Mouse (Mus musculus) liver, postnatal 0 days (tissue): ENCODE data around the gene Taf3. TPM values are rescaled to one million over a fixed set of nuclear protein-coding genes. Genes with fewer than 3 reads are reported as not detected.

Experiments used
- ATAC-seq: fragments of 200-750 bp; cut with Nextera tagmentation; 2 replicates; pipeline ENCODE4 v1.8.0; 2017; ENCODE audit warnings: mild to moderate bottlenecking, moderate library complexity
- DNase-seq: peaks from one replicate; pipeline ENCODE4 v3.0.0-alpha.2; 2016
- H3K27ac ChIP-seq: fragments of 300-500 bp; sonication (generic); 2 replicates; pipeline ENCODE4 v1.5.1; 2014; ENCODE audit warnings: antibody characterized with exemption, moderate library complexity, mild to moderate bottlenecking, low read depth
- H3K27me3 ChIP-seq: fragments of 300-500 bp; sonication (generic); 2 replicates; pipeline ENCODE4 v1.6.1; 2014; ENCODE audit warnings: low read length, control low read depth, mixed read lengths; ENCODE audit not compliant: insufficient read depth
- H3K36me3 ChIP-seq: fragments of 300-500 bp; sonication (generic); replicated peaks from 2 replicates; pipeline ENCODE4 v1.6.1; 2014; ENCODE audit warnings: mild to moderate bottlenecking, control low read depth, low read length, moderate library complexity, mixed read lengths; ENCODE audit not compliant: insufficient read depth
- H3K4me1 ChIP-seq: fragments of 300-500 bp; sonication (generic); 2 replicates; pipeline ENCODE4 v1.6.1; 2014; ENCODE audit warnings: antibody characterized with exemption, mild to moderate bottlenecking, control low read depth; ENCODE audit not compliant: insufficient read depth
- H3K4me2 ChIP-seq: fragments of 300-500 bp; sonication (generic); 2 replicates; pipeline ENCODE4 v1.6.1; 2014; ENCODE audit warnings: low read depth, mild to moderate bottlenecking, low read length, moderate library complexity, mixed read lengths
- H3K4me3 ChIP-seq: fragments of 300-500 bp; sonication (generic); 2 replicates; pipeline ENCODE4 v1.5.1; 2014; ENCODE audit warnings: low read depth, low read length
- H3K9ac ChIP-seq: fragments of 300-500 bp; sonication (generic); replicated peaks from 2 replicates; pipeline ENCODE4 v1.6.1; 2014; ENCODE audit warnings: mild to moderate bottlenecking, moderate library complexity
- H3K9me3 ChIP-seq: fragments of 300-500 bp; sonication (generic); 2 replicates; pipeline ENCODE4 v1.6.1; 2016; ENCODE audit warnings: mild to moderate bottlenecking, control low read depth, low read length, mixed read lengths
- CTCF ChIP-seq: sonication (generic); IDR thresholded peaks from 2 replicates; pipeline ENCODE4 v1.5.1; 2016; ENCODE audit warnings: antibody characterized with exemption, low read depth
- EP300 ChIP-seq: IDR thresholded peaks from 2 replicates; pipeline ENCODE4 v1.6.1; 2016; ENCODE audit warnings: antibody characterized with exemption, low read depth, mild to moderate bottlenecking
- WGBS: fragments of 180-500 bp; shearing (Covaris S2); extraction: QIAGEN DNeasy Blood & Tissue Kit; methylation state at CpG from one replicate; pipeline ENCODE4 v1.1.7; 2014; ENCODE audit not compliant: insufficient replicate concordance; 5-methylcytosine and 5-hydroxymethylcytosine counted together
- polyA plus RNA-seq: library from polyadenylated mRNA; unstranded; fragments of >200 nt; fragmentation: Nextera tagmentation; extraction: Ambion mirVana; gene quantifications from 2 replicates; pipeline ENCODE4 v1.2.1, GENCODE M21; 2015

Taf3 gene
- polyA plus RNA-seq, 1 experiment from 2014 or later: 5.7 TPM

GRCm38 (mm10) chr2:10029755-10030154 lies 18.6 kb downstream of the Taf3 start:
- 80% methylated on average over 7 of the region's 7 CpGs for WGBS
- Histone ChIP-seq H3K36me3 (no peaks in the 10 kb centered on the region), H3K27me3 (no peaks in the 10 kb centered on the region), H3K9me3 (no peaks in the 10 kb centered on the region), H3K4me3 (no peak overlapping the region), H3K27ac (no peak overlapping the region), H3K4me2 (no peak overlapping the region), H3K9ac (no peak overlapping the region), H3K4me1 (0 out of 2 replicates have a peak, but pooled peaks cover 3% of the 10 kb centered on the region)
- DNase-seq (no peak), ATAC-seq (no peak)
- TF ChIP-seq EP300 (no peak), CTCF (no peak)

GRCm38 (mm10) chr2:10024264-10024663 lies 24.1 kb downstream of the Taf3 start:
- H3K4me1 ChIP-seq: no peaks in the 10 kb centered on the region
- no peak for ATAC-seq
- WGBS: 72% methylated on average over 6 of the region's 6 CpGs
- H3K9me3 ChIP-seq: no peaks in the 10 kb centered on the region
- H3K27ac ChIP-seq: no peak overlapping the region
- H3K4me2 ChIP-seq: no peak overlapping the region
- no peaks in the 10 kb centered on the region for H3K36me3 ChIP-seq
- H3K9ac ChIP-seq: no peak overlapping the region
- no peak for TF ChIP-seq EP300
- TF ChIP-seq CTCF: no peak
- DNase-seq: no peak
- no peaks in the 10 kb centered on the region for H3K27me3 ChIP-seq
- no peak overlapping the region for H3K4me3 ChIP-seq

- Histone ChIP-seq H3K36me3 (no peaks in the 10 kb centered on the region), H3K27ac (no peak overlapping the region), H3K9ac (no peak overlapping the region), H3K4me2 (no peak overlapping the region), H3K27me3 (no peaks in the 10 kb centered on the region), H3K9me3 (no peaks in the 10 kb centered on the region), H3K4me3 (no peak overlapping the region), H3K4me1 (no peaks in the 10 kb centered on the region)
- DNase-seq (no peak), ATAC-seq (no peak)
- TF ChIP-seq CTCF (no peak), EP300 (no peak)
- 85% methylated on average over 11 of the region's 11 CpGs for WGBS
Observed at GRCm38 (mm10) chr2:10021296-10021695, 27.1 kb downstream of the Taf3 start.

- no peak overlapping the region for H3K4me2 ChIP-seq
- no peak overlapping the region for H3K4me3 ChIP-seq
- no peaks in the 10 kb centered on the region for H3K9me3 ChIP-seq
- no peaks in the 10 kb centered on the region for H3K36me3 ChIP-seq
- H3K4me1 ChIP-seq: no peaks in the 10 kb centered on the region
- TF ChIP-seq EP300 (no peak), CTCF (no peak)
- ATAC-seq: no peak
- no peak for DNase-seq
- 65% methylated on average over 10 of the region's 10 CpGs for WGBS
- H3K27me3 ChIP-seq: no peaks in the 10 kb centered on the region
- H3K27ac ChIP-seq: no peak overlapping the region
- no peak overlapping the region for H3K9ac ChIP-seq
Observed at GRCm38 (mm10) chr2:10014951-10015635, 33.3 kb downstream of the Taf3 start.

- Histone ChIP-seq H3K27me3 (no peaks in the 10 kb centered on the region), H3K9ac (no peak overlapping the region), H3K4me3 (no peak overlapping the region), H3K4me1 (no peaks in the 10 kb centered on the region), H3K27ac (no peak overlapping the region), H3K4me2 (no peak overlapping the region), H3K36me3 (no peaks in the 10 kb centered on the region), H3K9me3 (no peaks in the 10 kb centered on the region)
- no peak for DNase-seq
- no peak for TF ChIP-seq EP300
- TF ChIP-seq CTCF: peak; percentile 92
- no peak for ATAC-seq
- 43% methylated on average over 7 of the region's 7 CpGs for WGBS
Observed at GRCm38 (mm10) chr2:10010263-10010909, 38.0 kb downstream of the Taf3 start.

GRCm38 (mm10) chr2:10009671-10010254 lies 38.6 kb downstream of the Taf3 start:
- TF ChIP-seq EP300: no peak
- no peak for TF ChIP-seq CTCF
- H3K4me2 ChIP-seq: no peak overlapping the region
- no peak overlapping the region for H3K9ac ChIP-seq
- H3K9me3 ChIP-seq: no peaks in the 10 kb centered on the region
- peak; percentile 73 for ATAC-seq
- 75% methylated on average over 13 of the region's 13 CpGs for WGBS
- no peak overlapping the region for H3K4me3 ChIP-seq
- no peaks in the 10 kb centered on the region for H3K36me3 ChIP-seq
- no peak overlapping the region for H3K27ac ChIP-seq
- no peak for DNase-seq
- H3K4me1 ChIP-seq: no peaks in the 10 kb centered on the region
- H3K27me3 ChIP-seq: no peaks in the 10 kb centered on the region
